Mouse (Mus musculus) kidney, postnatal 25 days (tissue): ENCODE results near the gene Serpini1.
"Not testable (repeated sequence)": the region's sequence is repeated elsewhere in the genome, so short reads cannot be mapped to it uniquely, and the experiment has no call there.

Source experiments
- DNase-seq, 2 experiments: peaks; one replicate each; pipeline ENCODE4 v3.0.0; 2021; ENCODE audit warnings: mixed read lengths in 2 of 2

Gene Serpini1

GRCm38 (mm10) chr3:75639546-75639945 lies 82.2 kb downstream of the Serpini1 start:
- no peak for DNase-seq

- DNase-seq, result no peak
Observed at GRCm38 (mm10) chr3:75647542-75647941, 90.2 kb downstream of the Serpini1 start.

- no peak for DNase-seq
Observed at GRCm38 (mm10) chr3:75648226-75648625, 90.9 kb downstream of the Serpini1 start.

- not testable (repeated sequence) for DNase-seq
Observed at GRCm38 (mm10) chr3:75650416-75651154, 93.2 kb downstream of the Serpini1 start.

GRCm38 (mm10) chr3:75651603-75652115 lies 94.3 kb downstream of the Serpini1 start:
- no peak for DNase-seq

- DNase-seq, result not testable (repeated sequence)
Observed at GRCm38 (mm10) chr3:75653901-75654300, 96.6 kb downstream of the Serpini1 start.

GRCm38 (mm10) chr3:75655578-75656344 lies 98.4 kb downstream of the Serpini1 start:
- DNase-seq, result no peak

GRCm38 (mm10) chr3:75666962-75667361 lies 109.6 kb downstream of the Serpini1 start:
- no peak for DNase-seq

GRCm38 (mm10) chr3:75670425-75670824 lies 113.1 kb downstream of the Serpini1 start:
- DNase-seq, result no peak

GRCm38 (mm10) chr3:75682881-75683280 lies 125.5 kb downstream of the Serpini1 start:
- no peak for DNase-seq

- no peak for DNase-seq
Observed at GRCm38 (mm10) chr3:75686775-75687174, 129.4 kb downstream of the Serpini1 start.

GRCm38 (mm10) chr3:75687187-75687825 lies 130.0 kb downstream of the Serpini1 start:
- DNase-seq, result no peak

GRCm38 (mm10) chr3:75690321-75690720 lies 133.0 kb downstream of the Serpini1 start:
- DNase-seq, result no peak

- DNase-seq, result no peak
Observed at GRCm38 (mm10) chr3:75692088-75692487, 134.7 kb downstream of the Serpini1 start.
